Mouse (Mus musculus) olfactory bulb, adult 2 months (tissue): ENCODE measurements around the gene Gm21518.
"Not testable (repeated sequence)": the region's sequence is repeated elsewhere in the genome, so short reads cannot be mapped to it uniquely, and the experiment has no call there.

Experiments used
- CTCF ChIP-seq: fragments of 200-500 bp; IDR thresholded peaks from 2 replicates; pipeline ENCODE4 v1.5.1; 2012; ENCODE audit warnings: low read depth, mild to moderate bottlenecking, low read length, moderate library complexity; ENCODE audit not compliant: insufficient read depth
- POLR2A ChIP-seq: fragments of 200-500 bp; IDR thresholded peaks from 2 replicates; pipeline ENCODE4 v1.6.1; 2012; ENCODE audit warnings: mild to moderate bottlenecking, low read depth, low read length, moderate library complexity; ENCODE audit not compliant: insufficient read depth

DNA sequence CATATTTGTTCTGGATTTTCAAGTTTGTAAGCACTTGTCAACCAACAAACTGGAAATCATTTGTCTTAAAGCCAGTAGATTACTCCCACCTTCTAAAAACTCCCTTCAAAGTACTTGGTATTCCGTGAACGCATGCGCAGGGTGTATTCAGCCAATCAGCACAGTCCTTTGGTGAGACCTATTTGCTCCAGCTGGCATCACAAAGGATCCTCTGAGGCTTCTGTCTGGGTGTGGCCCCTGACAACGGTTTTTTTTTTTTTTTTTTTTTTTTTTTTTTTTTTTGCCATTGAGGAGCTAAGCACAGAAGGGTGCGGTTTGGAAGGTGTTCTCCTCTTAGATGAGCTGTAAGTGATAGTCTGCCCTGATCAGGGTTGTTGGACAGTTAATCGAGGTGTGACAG is at the start of gene Gm21518:
- not testable (repeated sequence) for TF ChIP-seq CTCF, POLR2A
